Mouse (Mus musculus) liver, adult 2 months (tissue): ENCODE measurements at regions not wholly inside any gene's neighbourhood (a gene's known extent, or its start where the extent isn't known, plus 50 kb on each side); places are given as distances from the start of the nearest gene placed in this dataset.
A peak's percentile ranks its signal among the peaks of the same experiment; 100 is the strongest.

ENCODE experiments used
- DNase-seq: peaks from one replicate; pipeline ENCODE4 v3.0.0-alpha.2; 2011; ENCODE audit warnings: low read depth, low spot score; ENCODE audit errors: extremely low read depth
- H3K27ac ChIP-seq: fragments of 200-500 bp; replicated peaks from 2 replicates; pipeline ENCODE4 v1.5.1; 2012; ENCODE audit warnings: low read depth, mild to moderate bottlenecking, control low read depth, inconsistent platforms, low read length; ENCODE audit not compliant: insufficient read depth
- H3K27me3 ChIP-seq: fragments of 200-500 bp; 2 replicates; pipeline ENCODE4 v1.6.1; 2012; ENCODE audit warnings: mild to moderate bottlenecking, moderate library complexity, low read length, inconsistent platforms; ENCODE audit not compliant: control insufficient read depth, insufficient read depth
- H3K36me3 ChIP-seq: fragments of 200-500 bp; 2 replicates; pipeline ENCODE4 v1.6.1; 2012; ENCODE audit warnings: low read length, inconsistent platforms; ENCODE audit not compliant: control insufficient read depth, insufficient read depth
- H3K4me1 ChIP-seq: fragments of 200-500 bp; 2 replicates; pipeline ENCODE4 v1.6.1; 2011; ENCODE audit warnings: low read length; ENCODE audit not compliant: control insufficient read depth, insufficient read depth
- H3K4me3 ChIP-seq: fragments of 200-500 bp; 2 replicates; pipeline ENCODE4 v1.5.1; 2011; ENCODE audit warnings: low read depth, mild to moderate bottlenecking, control low read depth, low read length, moderate library complexity; ENCODE audit not compliant: insufficient read depth
- H3K79me2 ChIP-seq: fragments of 200-500 bp; 2 replicates; pipeline ENCODE4 v1.6.1; 2012; ENCODE audit warnings: inconsistent platforms, mild to moderate bottlenecking, low read length, moderate library complexity; ENCODE audit not compliant: control insufficient read depth, insufficient read depth
- H3K9ac ChIP-seq: fragments of 200-500 bp; 2 replicates; pipeline ENCODE4 v1.6.1; 2012; ENCODE audit warnings: low read depth, mild to moderate bottlenecking, control low read depth, inconsistent platforms, low read length
- CTCF ChIP-seq: fragments of 200-500 bp; IDR thresholded peaks from 2 replicates; pipeline ENCODE4 v1.5.1; 2011; ENCODE audit warnings: low read depth, low read length, control low read depth
- POLR2A ChIP-seq: fragments of 200-500 bp; IDR thresholded peaks from 2 replicates; pipeline ENCODE4 v1.6.1; 2011; ENCODE audit warnings: low read length, control low read depth; ENCODE audit not compliant: insufficient read depth; ENCODE audit errors: extremely low read depth
- WGBS: fragments of 180-500 bp; shearing (Covaris S2); methylation state at CpG from one replicate; pipeline ENCODE4 v1.1.7; 2018; 5-methylcytosine and 5-hydroxymethylcytosine counted together

GRCm38 (mm10) chr15:102776218-102776850 is 54.4 kb upstream of the Calcoco1 start:
- WGBS = 42% methylated on average over 11 of the region's 11 CpGs
- TF ChIP-seq CTCF (no peak), POLR2A (no peak)
- H3K79me2 ChIP-seq = no peaks in the 10 kb centered on the region
- no peak overlapping the region for H3K9ac ChIP-seq
- H3K27ac ChIP-seq = no peak overlapping the region
- no peak overlapping the region for H3K4me3 ChIP-seq
- no peaks in the 10 kb centered on the region for H3K36me3 ChIP-seq
- peaks cover 8% of the 10 kb centered on the region; the same call in 1 of the 2 replicates for H3K27me3 ChIP-seq
- H3K4me1 ChIP-seq = no peaks in the 10 kb centered on the region
- DNase-seq = no peak

- H3K4me3 ChIP-seq = no peak overlapping the region
- DNase-seq = no peak
- TF ChIP-seq POLR2A (no peak), CTCF (no peak)
- H3K9ac ChIP-seq = no peak overlapping the region
- H3K27ac ChIP-seq = no peak overlapping the region
- WGBS = 85% methylated on average over 6 of the region's 6 CpGs
- peaks cover 8% of the 10 kb centered on the region; the same call in 1 of the 2 replicates for H3K27me3 ChIP-seq
- H3K36me3 ChIP-seq = no peaks in the 10 kb centered on the region
- no peaks in the 10 kb centered on the region for H3K79me2 ChIP-seq
- H3K4me1 ChIP-seq = no peaks in the 10 kb centered on the region
Observed at GRCm38 (mm10) chr15:102780626-102781025, 58.6 kb upstream of the Calcoco1 start.

- H3K27ac ChIP-seq = no peak overlapping the region
- no peak overlapping the region for H3K4me3 ChIP-seq
- TF ChIP-seq POLR2A = no peak
- no peak overlapping the region for H3K9ac ChIP-seq
- H3K27me3 ChIP-seq = 0 out of 2 replicates have a peak, but pooled peaks cover 5% of the 10 kb centered on the region
- no peaks in the 10 kb centered on the region for H3K36me3 ChIP-seq
- H3K4me1 ChIP-seq = no peaks in the 10 kb centered on the region
- 30% methylated on average over 9 of the region's 9 CpGs for WGBS
- no peaks in the 10 kb centered on the region for H3K79me2 ChIP-seq
- no peak for DNase-seq
Observed at GRCm38 (mm10) chr15:102782988-102783799, 61.2 kb upstream of the Calcoco1 start.

- no peaks in the 10 kb centered on the region for H3K36me3 ChIP-seq
- DNase-seq = peak; percentile 28
- H3K27me3 ChIP-seq = no peaks in the 10 kb centered on the region
- H3K27ac ChIP-seq = no peak overlapping the region
- H3K79me2 ChIP-seq = no peaks in the 10 kb centered on the region
- WGBS = 29% methylated on average over 10 of the region's 10 CpGs
- no peak overlapping the region for H3K4me3 ChIP-seq
- H3K4me1 ChIP-seq = no peaks in the 10 kb centered on the region
- TF ChIP-seq CTCF = peak; percentile 65
- no peak for TF ChIP-seq POLR2A
- H3K9ac ChIP-seq = no peak overlapping the region
Observed at GRCm38 (mm10) chr15:102785055-102785820, 63.3 kb upstream of the Calcoco1 start.

- no peak overlapping the region for H3K4me3 ChIP-seq
- no peaks in the 10 kb centered on the region for H3K36me3 ChIP-seq
- no peaks in the 10 kb centered on the region for H3K79me2 ChIP-seq
- no peak overlapping the region for H3K27ac ChIP-seq
- TF ChIP-seq CTCF (no peak), POLR2A (no peak)
- no peak overlapping the region for H3K9ac ChIP-seq
- no peak for DNase-seq
- 56% methylated on average over 7 of the region's 7 CpGs for WGBS
- H3K4me1 ChIP-seq = no peaks in the 10 kb centered on the region
- H3K27me3 ChIP-seq = 0 out of 2 replicates have a peak, but pooled peaks cover 2% of the 10 kb centered on the region
Observed at GRCm38 (mm10) chr15:102788846-102789518, 67.0 kb upstream of the Calcoco1 start.
